Mouse (Mus musculus) ES-Bruce4 (cell line): Measurements from ENCODE around the gene Mymk. TPM values are rescaled to one million over a fixed set of nuclear protein-coding genes. Genes with fewer than 3 reads are reported as not detected.

Experiments used
- H3K27ac ChIP-seq: 2 replicates; pipeline ENCODE4 v1.5.1; 2012; ENCODE audit warnings: low read length, inconsistent platforms; ENCODE audit not compliant: insufficient read depth
- H3K27me3 ChIP-seq: 2 replicates; pipeline ENCODE4 v1.6.1; 2012; ENCODE audit warnings: mild to moderate bottlenecking, low read length, inconsistent platforms; ENCODE audit not compliant: control insufficient read depth, poor library complexity, insufficient read depth, severe bottlenecking
- H3K36me3 ChIP-seq: 2 replicates; pipeline ENCODE4 v1.6.1; 2012; ENCODE audit warnings: inconsistent platforms, mild to moderate bottlenecking, low read length, moderate library complexity; ENCODE audit not compliant: control insufficient read depth, poor library complexity, insufficient read depth, severe bottlenecking
- H3K4me1 ChIP-seq: one replicate; pipeline ENCODE4 v1.8.1; 2011; ENCODE audit warnings: low read length; ENCODE audit not compliant: control insufficient read depth, insufficient read depth
- H3K4me3 ChIP-seq: 2 replicates; pipeline ENCODE4 v1.5.1; 2011; ENCODE audit warnings: low read depth, mild to moderate bottlenecking, low read length
- H3K9ac ChIP-seq: 2 replicates; pipeline ENCODE4 v1.6.1; 2012; ENCODE audit warnings: low read depth, mild to moderate bottlenecking, inconsistent platforms; ENCODE audit not compliant: poor library complexity, severe bottlenecking
- H3K9me3 ChIP-seq: replicated peaks from 2 replicates; pipeline ENCODE4 v1.6.1; 2012; ENCODE audit warnings: mild to moderate bottlenecking, low read length, inconsistent platforms; ENCODE audit not compliant: control insufficient read depth, poor library complexity, insufficient read depth, severe bottlenecking
- CTCF ChIP-seq: IDR thresholded peaks from one replicate; pipeline ENCODE4 v1.8.1; 2011; ENCODE audit warnings: low read depth, low read length
- EP300 ChIP-seq: IDR thresholded peaks from 2 replicates; pipeline ENCODE4 v1.6.1; 2011; ENCODE audit warnings: low read depth, low read length; ENCODE audit not compliant: insufficient read depth
- POLR2A ChIP-seq: IDR thresholded peaks from one replicate; pipeline ENCODE4 v1.8.1; 2011; ENCODE audit warnings: low read length; ENCODE audit not compliant: insufficient read depth
- polyA plus RNA-seq: library from polyadenylated mRNA; stranded (reverse); fragments of >200 nt; gene quantifications from 2 replicates; pipeline ENCODE4 v1.2.4, GENCODE M21; 2011; ENCODE audit warnings: low read depth; ENCODE audit not compliant: missing spikeins, insufficient read depth, insufficient read length

Mymk gene
- polyA plus RNA-seq, 1 experiment = not detected

DNA sequence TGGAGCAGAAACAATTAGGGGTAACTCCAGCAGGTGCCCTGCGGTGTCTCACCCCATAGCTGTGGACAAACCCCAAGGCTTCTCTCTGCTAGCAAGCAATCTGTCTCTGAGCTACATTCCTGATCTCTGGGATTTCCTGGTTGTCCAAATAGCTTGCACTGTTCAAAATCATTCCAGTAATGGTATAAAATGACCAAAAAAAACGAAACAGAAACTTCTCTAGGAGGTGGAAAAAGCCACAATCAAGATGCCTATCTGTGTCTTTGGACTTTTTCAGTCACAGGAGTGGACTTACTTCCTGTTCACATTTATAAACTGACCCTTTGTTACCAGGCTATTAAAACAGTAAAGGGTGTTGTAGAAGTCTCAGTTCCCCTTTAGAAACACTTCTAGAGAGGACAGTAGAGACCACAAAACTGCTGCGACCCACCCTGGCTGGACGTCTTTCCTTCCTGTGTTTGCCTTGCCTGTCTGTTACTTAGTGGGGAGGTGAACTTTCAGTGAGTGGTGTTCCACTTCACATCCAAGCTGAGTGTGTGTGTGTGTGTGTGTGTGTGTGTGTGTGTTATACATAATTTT is 43.5 kb downstream of the Mymk start:
- H3K4me3 ChIP-seq = no peak overlapping the region
- TF ChIP-seq POLR2A = no peak
- TF ChIP-seq EP300 = no peak
- TF ChIP-seq CTCF = no peak
- H3K27ac ChIP-seq = no peak overlapping the region
- H3K9me3 ChIP-seq = no peaks in the 10 kb centered on the region
- no peak overlapping the region for H3K9ac ChIP-seq
- H3K27me3 ChIP-seq = no peaks in the 10 kb centered on the region
- H3K4me1 ChIP-seq = no peaks in the 10 kb centered on the region
- no peaks in the 10 kb centered on the region for H3K36me3 ChIP-seq

DNA sequence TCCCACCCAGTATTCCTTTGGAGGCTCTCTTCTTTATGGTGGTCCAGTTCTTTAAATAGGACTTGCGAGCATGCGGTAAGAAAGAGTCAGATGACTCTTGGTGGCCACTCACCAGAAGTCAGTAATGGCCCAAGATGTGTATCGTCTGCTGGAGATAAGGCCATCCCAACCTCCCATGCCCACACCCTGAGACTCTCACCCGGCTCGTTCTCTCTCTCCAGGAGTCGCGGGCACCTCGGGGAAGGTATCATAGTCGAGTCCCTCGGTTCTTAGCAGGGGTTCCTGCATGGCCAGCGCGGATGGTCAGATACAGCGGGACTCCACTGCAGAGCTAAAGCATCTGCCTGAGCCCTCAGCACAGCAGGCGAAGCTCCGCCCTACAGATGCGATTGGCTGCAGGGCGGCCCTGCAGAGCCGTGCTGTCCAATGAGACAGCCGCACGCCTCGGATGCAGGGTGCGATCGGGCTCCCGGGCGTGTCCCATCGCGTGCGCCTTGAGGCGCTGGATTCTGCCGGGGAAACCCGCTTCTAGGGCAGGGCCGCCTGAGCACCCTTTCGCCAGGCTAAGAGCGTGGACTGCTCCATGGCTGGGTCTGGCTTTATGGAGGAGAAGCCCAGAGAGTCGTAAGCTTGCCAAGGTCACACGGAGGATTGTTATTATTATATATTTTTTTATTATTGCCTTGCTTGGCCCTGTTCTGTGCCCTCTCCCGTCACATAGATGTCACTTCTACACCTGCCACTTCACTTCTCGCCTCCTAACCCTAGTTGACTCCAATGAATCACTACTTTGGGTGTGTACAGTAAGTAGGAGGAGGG is 44.2 kb downstream of the Mymk start, which contains the start of gene Slc2a6:
Slc2a6 (minus strand) TSS at position 381 of the 819 bp plus-strand sequence.
- Histone ChIP-seq H3K4me3 (peak within 1 kb of the TSS; percentile 47), H3K27me3 (no peaks in the 10 kb centered on the region), H3K4me1 (no peaks in the 10 kb centered on the region), H3K9ac (no peak within 1 kb of the TSS), H3K9me3 (no peaks in the 10 kb centered on the region), H3K27ac (no peak within 1 kb of the TSS), H3K36me3 (no peaks in the 10 kb centered on the region)
- TF ChIP-seq EP300 (no peak), POLR2A (no peak), CTCF (no peak)

- Histone ChIP-seq H3K27me3 (no peaks in the 10 kb centered on the region), H3K4me3 (no peak overlapping the region), H3K9me3 (no peaks in the 10 kb centered on the region), H3K4me1 (no peaks in the 10 kb centered on the region), H3K27ac (no peak overlapping the region), H3K36me3 (no peaks in the 10 kb centered on the region), H3K9ac (no peak overlapping the region)
- no peak for TF ChIP-seq POLR2A
- no peak for TF ChIP-seq EP300
- TF ChIP-seq CTCF = no peak
Observed at GRCm38 (mm10) chr2:27026857-27027617, 44.9 kb downstream of the Mymk start.

GRCm38 (mm10) chr2:27026332-27026731 is 45.6 kb downstream of the Mymk start:
- Histone ChIP-seq H3K4me1 (no peaks in the 10 kb centered on the region), H3K36me3 (no peaks in the 10 kb centered on the region), H3K27ac (no peak overlapping the region), H3K4me3 (no peak overlapping the region), H3K9ac (no peak overlapping the region), H3K9me3 (no peaks in the 10 kb centered on the region), H3K27me3 (no peaks in the 10 kb centered on the region)
- TF ChIP-seq EP300 (no peak), POLR2A (no peak), CTCF (no peak)

DNA sequence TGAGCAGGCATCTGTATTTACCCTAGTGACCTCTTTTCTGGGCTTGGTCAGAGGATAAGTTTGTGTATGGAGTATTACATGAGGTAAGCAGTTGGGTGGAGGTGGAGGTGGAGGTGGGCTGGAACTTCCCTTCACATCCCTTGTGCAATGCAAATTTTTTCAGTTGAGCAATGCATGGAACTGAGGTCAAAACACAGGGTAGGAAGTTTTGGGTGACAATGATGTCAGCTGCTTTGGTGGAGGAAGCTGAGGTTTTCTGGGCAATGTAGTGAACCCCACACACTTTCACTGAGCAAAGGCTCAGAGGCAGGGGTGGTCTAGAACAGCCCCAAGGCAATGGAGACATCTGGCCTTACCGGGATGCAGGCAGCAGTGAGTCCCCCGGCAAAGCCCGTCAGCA is 46.4 kb downstream of the Mymk start:
- Histone ChIP-seq H3K9me3 (no peaks in the 10 kb centered on the region), H3K27ac (no peak overlapping the region), H3K36me3 (no peaks in the 10 kb centered on the region), H3K27me3 (no peaks in the 10 kb centered on the region), H3K9ac (no peak overlapping the region), H3K4me1 (no peaks in the 10 kb centered on the region), H3K4me3 (no peak overlapping the region)
- TF ChIP-seq CTCF (no peak), POLR2A (no peak), EP300 (no peak)

DNA sequence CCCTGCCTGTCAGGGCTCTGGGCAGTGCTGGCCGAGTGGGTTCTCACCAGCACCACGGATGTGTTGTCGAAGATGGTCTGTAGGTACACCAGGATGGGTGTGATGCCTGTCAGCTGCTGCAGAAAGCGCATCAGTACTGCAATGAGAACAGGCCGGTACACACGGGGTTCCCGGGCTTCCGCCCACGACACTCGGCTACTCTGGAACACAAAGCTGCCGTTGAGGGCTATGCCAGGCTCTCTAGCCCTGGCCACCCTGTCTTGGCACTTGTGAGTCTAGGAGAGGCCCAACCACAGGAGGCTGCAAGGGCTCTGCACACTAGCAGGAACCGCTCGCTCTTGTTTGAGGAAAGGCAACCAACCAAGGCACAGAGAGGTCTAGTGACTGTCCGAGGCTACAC is 47.8 kb downstream of the Mymk start:
- Histone ChIP-seq H3K9ac (no peak overlapping the region), H3K9me3 (no peaks in the 10 kb centered on the region), H3K27me3 (no peaks in the 10 kb centered on the region), H3K4me1 (no peaks in the 10 kb centered on the region), H3K27ac (no peak overlapping the region), H3K4me3 (no peak overlapping the region), H3K36me3 (no peaks in the 10 kb centered on the region)
- no peak for TF ChIP-seq EP300
- TF ChIP-seq CTCF = no peak
- no peak for TF ChIP-seq POLR2A
